Mouse (Mus musculus): ENCODE measurements at regions not wholly inside any gene's neighbourhood (a gene's known extent, or its start where the extent isn't known, plus 50 kb on each side); places are given as distances from the start of the nearest gene placed in this dataset. TPM values are rescaled to one million over a fixed set of nuclear protein-coding genes. Genes with fewer than 3 reads are reported as not detected.

DNA sequence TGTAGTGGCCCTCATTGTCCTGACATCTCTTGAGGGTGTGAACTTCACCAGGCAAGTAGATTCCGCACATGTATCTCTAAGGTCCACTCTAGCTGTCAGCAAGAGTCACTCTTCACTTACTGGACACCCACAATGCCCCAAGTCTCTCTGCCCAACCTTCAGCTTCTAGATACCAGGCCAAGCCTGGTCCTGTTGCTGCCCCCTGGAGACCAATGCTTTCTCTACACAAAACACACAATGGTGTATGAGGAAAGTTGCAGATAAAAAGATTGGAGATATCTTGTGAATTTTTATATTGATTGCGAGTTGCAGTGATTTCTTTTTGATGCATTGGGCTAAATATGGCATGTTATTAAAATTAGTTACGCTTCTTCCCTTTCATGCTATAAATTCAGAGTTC, 71.0 kb upstream of the Smim23 start:
- Histone ChIP-seq H3K4me2 (no peak overlapping the region), H3K9ac (no peak overlapping the region), H3K4me3 (no peak overlapping the region), H3K27me3 (replicated peaks) (no peaks in the 10 kb centered on the region), H3K4me1 (no peaks in the 10 kb centered on the region), H3K27ac (no peak overlapping the region), H3K36me3 (replicated peaks) (no peaks in the 10 kb centered on the region), H3K9me3 (no peaks in the 10 kb centered on the region)
- WGBS, result 86% methylated on average over 3 of the region's 3 CpGs
- ATAC-seq (replicated peaks), result no peak

DNA sequence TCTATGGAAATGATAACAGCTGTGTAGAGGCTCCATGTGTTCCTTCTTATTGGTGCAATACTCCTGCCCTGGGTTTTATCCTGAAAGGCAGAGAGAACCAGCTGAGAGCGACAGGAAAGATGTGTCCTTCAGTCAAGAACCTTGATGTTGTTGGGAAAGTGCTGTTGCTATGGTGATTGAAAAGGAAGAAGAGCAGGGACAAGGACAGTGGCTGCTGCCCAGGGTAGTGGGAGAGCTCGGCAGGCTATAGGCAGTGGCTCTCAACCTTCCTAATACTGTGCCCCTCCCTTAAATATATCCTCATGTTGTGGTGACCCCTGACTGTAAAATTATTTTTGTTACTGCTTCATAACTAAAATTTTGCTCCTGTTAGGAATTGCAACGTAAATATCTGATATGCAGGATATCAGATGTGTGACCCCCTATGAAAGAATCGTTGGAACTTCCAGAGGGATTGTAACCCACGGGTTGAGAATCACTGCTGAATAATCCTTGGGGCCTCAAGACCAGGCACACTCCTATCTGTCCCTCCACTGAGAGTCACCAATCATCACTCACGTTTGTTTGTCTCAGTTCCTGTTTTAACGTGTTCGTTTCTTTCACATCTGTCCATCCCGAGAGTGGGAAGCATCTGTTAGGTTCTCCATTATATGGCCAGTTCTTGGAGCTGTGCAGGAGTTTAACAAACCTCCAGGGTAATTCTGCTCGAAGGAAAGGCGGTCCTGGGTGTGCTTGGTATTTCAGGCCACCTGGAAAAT, 68.9 kb upstream of the Smim23 start:
- no peak overlapping the region for H3K4me2 ChIP-seq
- H3K4me1 ChIP-seq, result no peaks in the 10 kb centered on the region
- no peak overlapping the region for H3K27ac ChIP-seq
- no peaks in the 10 kb centered on the region for H3K36me3 ChIP-seq (replicated peaks)
- no peaks in the 10 kb centered on the region for H3K9me3 ChIP-seq
- no peaks in the 10 kb centered on the region for H3K27me3 ChIP-seq (replicated peaks)
- 73% methylated on average over 11 of the region's 11 CpGs for WGBS
- no peak overlapping the region for H3K9ac ChIP-seq
- ATAC-seq (replicated peaks), result no peak
- no peak overlapping the region for H3K4me3 ChIP-seq

DNA sequence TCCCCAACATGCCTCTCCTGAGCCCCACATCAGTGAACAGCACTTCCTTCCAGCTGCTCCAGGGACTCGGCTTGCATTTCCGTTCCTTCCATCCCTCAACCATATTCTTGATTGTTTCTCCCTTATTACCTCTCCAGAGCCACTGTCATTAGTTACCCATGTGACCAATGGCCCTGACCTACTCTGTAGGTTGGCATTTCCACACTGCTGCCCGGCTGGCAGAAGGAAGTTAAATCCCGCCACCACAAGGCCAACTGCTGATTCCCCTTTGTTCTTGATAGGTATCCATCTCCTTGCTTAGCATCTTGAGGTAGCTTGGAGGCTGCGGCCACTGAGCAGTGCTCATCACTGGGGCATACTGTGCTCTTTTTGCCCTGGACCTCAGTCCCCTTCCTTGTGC, 68.1 kb upstream of the Smim23 start:
- H3K27me3 ChIP-seq (replicated peaks), result no peaks in the 10 kb centered on the region
- H3K9me3 ChIP-seq, result no peaks in the 10 kb centered on the region
- WGBS, result 88% methylated on average over 5 of the region's 5 CpGs
- no peak for ATAC-seq (replicated peaks)
- no peak overlapping the region for H3K4me3 ChIP-seq
- no peaks in the 10 kb centered on the region for H3K36me3 ChIP-seq (replicated peaks)
- H3K4me1 ChIP-seq, result no peaks in the 10 kb centered on the region
- H3K4me2 ChIP-seq, result no peak overlapping the region
- no peak overlapping the region for H3K27ac ChIP-seq
- no peak overlapping the region for H3K9ac ChIP-seq

DNA sequence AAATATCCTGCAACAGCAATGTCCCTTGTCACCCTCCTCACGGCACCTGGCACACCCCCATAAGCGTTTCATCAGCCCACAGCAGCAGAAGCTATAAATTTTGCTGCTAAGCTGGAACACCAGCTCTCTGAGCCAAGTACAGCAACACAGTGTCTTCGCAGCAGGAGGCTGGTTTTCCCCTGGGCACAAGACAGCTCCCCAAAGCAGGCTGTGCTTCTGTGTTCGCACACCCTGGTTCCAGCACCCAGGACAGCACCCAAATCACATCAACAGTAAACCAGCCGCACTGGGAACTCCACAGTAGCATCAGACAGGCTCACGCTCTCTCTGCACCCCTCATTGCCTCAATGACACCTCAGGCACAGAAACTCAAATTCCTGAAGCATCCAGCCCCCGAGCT, 64.8 kb upstream of the Smim23 start:
- Histone ChIP-seq H3K4me3 (no peak overlapping the region), H3K36me3 (replicated peaks) (no peaks in the 10 kb centered on the region), H3K4me2 (no peak overlapping the region), H3K27me3 (replicated peaks) (no peaks in the 10 kb centered on the region), H3K27ac (no peak overlapping the region), H3K9ac (no peak overlapping the region), H3K4me1 (no peaks in the 10 kb centered on the region), H3K9me3 (no peaks in the 10 kb centered on the region)
- WGBS, result 41% methylated on average over 7 of the region's 7 CpGs
- no peak for ATAC-seq (replicated peaks)

DNA sequence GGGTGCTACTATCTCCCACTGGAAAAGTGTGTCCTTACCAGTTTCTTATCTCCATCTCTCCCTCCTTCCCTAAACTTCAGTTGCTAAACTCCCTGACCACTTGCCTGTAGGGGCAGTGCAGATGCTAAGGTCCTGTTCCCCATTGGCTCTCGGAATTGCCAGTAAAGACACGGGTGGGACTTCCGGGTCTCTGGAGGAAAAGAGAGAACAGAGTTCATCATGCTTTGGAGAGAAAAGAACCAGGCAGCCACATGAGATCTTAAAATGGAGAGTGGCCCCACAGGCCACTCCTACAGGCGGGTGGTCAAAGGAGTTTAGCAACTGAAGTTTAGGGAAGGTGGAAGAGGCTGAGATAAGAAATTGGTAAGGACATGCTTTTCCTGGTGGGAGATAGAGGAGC, 60.3 kb upstream of the Smim23 start:
- Histone ChIP-seq H3K27ac (no peak overlapping the region), H3K9ac (no peak overlapping the region), H3K27me3 (replicated peaks) (no peaks in the 10 kb centered on the region), H3K4me2 (no peak overlapping the region), H3K4me3 (no peak overlapping the region), H3K9me3 (no peaks in the 10 kb centered on the region), H3K4me1 (no peaks in the 10 kb centered on the region), H3K36me3 (replicated peaks) (no peaks in the 10 kb centered on the region)
- 92% methylated on average over 4 of the region's 4 CpGs for WGBS
- ATAC-seq (replicated peaks), result no peak

DNA sequence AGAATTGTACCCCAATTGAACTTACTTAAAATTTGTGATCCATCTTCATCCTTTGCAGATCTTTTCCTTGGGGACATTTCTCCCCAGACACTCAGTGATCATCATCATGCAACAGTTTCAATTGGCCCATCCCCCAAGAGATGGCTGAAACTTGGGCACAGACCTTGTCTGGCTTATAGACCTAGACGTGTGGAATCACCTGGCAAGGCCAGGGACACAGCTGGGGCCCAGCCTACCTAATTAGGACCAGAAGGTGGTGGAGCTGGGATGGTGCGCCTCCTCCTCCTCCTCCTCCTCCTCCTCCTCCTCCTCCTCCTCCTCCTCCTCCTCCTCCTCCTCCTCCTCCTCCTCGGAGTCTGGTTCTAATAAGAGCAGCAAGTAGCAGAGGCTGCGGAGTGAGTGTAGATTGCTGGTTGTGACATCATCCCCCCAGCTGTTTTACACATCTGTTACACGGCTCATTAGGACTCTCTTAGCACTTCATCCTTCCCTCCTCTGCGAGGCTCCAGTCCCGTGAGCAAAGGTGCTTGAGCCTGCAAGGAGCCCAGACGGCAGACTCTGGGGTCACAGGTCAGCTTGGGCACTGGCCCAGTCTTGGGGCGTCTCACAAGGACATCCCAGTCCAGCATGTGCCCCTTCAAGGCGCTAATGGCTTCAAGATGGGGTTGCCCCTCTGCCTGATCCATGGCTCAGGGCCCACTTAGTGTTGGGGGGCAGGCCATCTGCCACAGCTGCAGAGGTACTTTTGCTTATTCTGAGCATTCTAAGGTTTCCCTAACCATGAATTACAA, 58.9 kb upstream of the Smim23 start:
- Histone ChIP-seq H3K4me1 (no peaks in the 10 kb centered on the region), H3K36me3 (replicated peaks) (no peaks in the 10 kb centered on the region), H3K9me3 (0 out of 2 replicates have a peak, but pooled peaks cover 2% of the 10 kb centered on the region), H3K4me2 (no peak overlapping the region), H3K27ac (no peak overlapping the region), H3K9ac (no peak overlapping the region), H3K27me3 (replicated peaks) (no peaks in the 10 kb centered on the region), H3K4me3 (no peak overlapping the region)
- ATAC-seq (replicated peaks), result no peak
- WGBS, result 84% methylated on average over 8 of the region's 10 CpGs

DNA sequence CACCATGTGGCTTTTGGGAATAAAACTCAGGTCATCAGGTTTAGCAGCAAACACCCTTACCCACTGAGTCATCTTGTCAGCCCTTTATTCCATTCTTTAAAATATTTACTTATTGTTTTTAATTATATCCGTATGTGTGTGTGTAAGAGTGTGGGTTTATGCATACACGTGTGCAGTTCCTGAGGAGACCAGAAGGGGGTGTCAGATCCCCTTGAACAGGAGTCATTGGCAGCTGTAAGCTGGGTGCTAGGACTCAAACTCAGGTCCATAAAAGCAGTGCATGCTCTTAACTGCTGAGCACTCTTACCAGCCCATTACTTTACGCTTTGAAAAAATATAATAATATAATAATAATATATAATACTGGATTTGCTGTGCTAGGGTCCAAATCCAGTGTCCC, 54.6 kb upstream of the Smim23 start:
- Histone ChIP-seq H3K36me3 (replicated peaks) (no peaks in the 10 kb centered on the region), H3K4me3 (no peak overlapping the region), H3K27me3 (replicated peaks) (no peaks in the 10 kb centered on the region), H3K4me2 (no peak overlapping the region), H3K9ac (no peak overlapping the region), H3K9me3 (0 out of 2 replicates have a peak, but pooled peaks cover 2% of the 10 kb centered on the region), H3K4me1 (no peaks in the 10 kb centered on the region), H3K27ac (no peak overlapping the region)
- ATAC-seq (replicated peaks), result no peak
- WGBS, result 99% methylated on average over 3 of the region's 3 CpGs

Small RNA genes in the stretch of these regions (microRNA-seq; reads per million reads assigned to microRNA genes)
- not detected for gene Gm26052

Data from midbrain, embryonic 15.5 days (tissue).